Mouse (Mus musculus) ES-E14 (cell line): ENCODE data around the gene Gpc2. TPM values are rescaled to one million over a fixed set of nuclear protein-coding genes. Genes with fewer than 3 reads are reported as not detected.

Source experiments
- DNase-seq: peaks from one replicate; pipeline ENCODE4 v3.0.0-alpha.2; 2013; ENCODE audit warnings: low read depth, low spot score
- H3K27ac ChIP-seq: 2 replicates; pipeline ENCODE4 v1.5.1; 2012; ENCODE audit warnings: low read depth, mild to moderate bottlenecking, low read length, moderate library complexity, mixed read lengths; ENCODE audit not compliant: poor library complexity, insufficient read depth, severe bottlenecking
- H3K36me3 ChIP-seq: 2 replicates; pipeline ENCODE4 v1.6.1; 2012; ENCODE audit warnings: mild to moderate bottlenecking, low read length, moderate library complexity, mixed read lengths; ENCODE audit not compliant: control insufficient read depth, poor library complexity, insufficient read depth, severe bottlenecking
- H3K4me1 ChIP-seq, 2 experiments: fragments of 150-350 bp in 1 of 2; sonication (generic) in 1 of 2; 2 replicates each; pipeline ENCODE4 v1.6.1; 2012; ENCODE audit warnings: low read length in 2 of 2, mild to moderate bottlenecking in 1 of 2, mixed read lengths in 1 of 2; ENCODE audit not compliant: control insufficient read depth in 2 of 2, insufficient read depth in 2 of 2, poor library complexity in 1 of 2
- H3K4me3 ChIP-seq, 2 experiments: fragments of 150-350 bp in 1 of 2; sonication (generic) in 1 of 2; 2 replicates each; pipeline ENCODE4 v1.5.1; 2012; ENCODE audit warnings: low read length in 2 of 2, low read depth in 1 of 2, mild to moderate bottlenecking in 1 of 2, mixed read lengths in 1 of 2; ENCODE audit not compliant: insufficient read depth in 1 of 2, poor library complexity in 1 of 2, severe bottlenecking in 1 of 2
- H3K9ac ChIP-seq: 2 replicates; pipeline ENCODE4 v1.6.1; 2012; ENCODE audit warnings: low read depth, mild to moderate bottlenecking, low read length, mixed read lengths; ENCODE audit not compliant: poor library complexity, insufficient read depth, severe bottlenecking
- H3K9me3 ChIP-seq: fragments of 150-350 bp; sonication (generic); 2 replicates; pipeline ENCODE4 v1.6.1; 2012; ENCODE audit warnings: low read depth, mild to moderate bottlenecking, low read length; ENCODE audit not compliant: control insufficient read depth, insufficient read depth
- CHD2 ChIP-seq: IDR thresholded peaks from 2 replicates; pipeline ENCODE4 v1.6.1; 2014; ENCODE audit warnings: mild to moderate bottlenecking, low read depth, low read length, inconsistent platforms
- HCFC1 ChIP-seq: IDR thresholded peaks from 2 replicates; pipeline ENCODE4 v1.6.1; 2012; ENCODE audit warnings: low read length, inconsistent platforms, borderline replicate concordance; ENCODE audit not compliant: insufficient read depth
- MAFK ChIP-seq: IDR thresholded peaks from 2 replicates; pipeline ENCODE4 v1.6.1; 2014; ENCODE audit warnings: mild to moderate bottlenecking, low read depth, low read length, inconsistent platforms; ENCODE audit not compliant: insufficient read depth
- ZC3H11A ChIP-seq: IDR thresholded peaks from 2 replicates; pipeline ENCODE4 v1.6.1; 2012; ENCODE audit warnings: low read depth, mild to moderate bottlenecking, inconsistent platforms, low read length, borderline replicate concordance
- ZNF384 ChIP-seq: IDR thresholded peaks from 2 replicates; pipeline ENCODE4 v1.6.1; 2012; ENCODE audit warnings: low read depth, low read length, inconsistent platforms
- in situ Hi-C, 2 experiments: fragments of 600-800 bp; cut with MboI; formaldehyde crosslinking; loops; one replicate each; pipeline ENCODE4 v1.15.1; 2025; ENCODE audit warnings: low sequenced_read_pairs in 2 of 2, inconsistent platforms in 1 of 2; ENCODE audit not compliant: unreplicated experiment in 2 of 2
- total RNA-seq: library from RNA; depleted of rRNA; stranded (reverse); fragments of 300-350 nt; gene quantifications from 2 replicates; pipeline ENCODE4 v1.2.3, GENCODE M21; 2012

Gpc2 gene
- total RNA-seq, 1 experiment, result 14.9 TPM

DNA sequence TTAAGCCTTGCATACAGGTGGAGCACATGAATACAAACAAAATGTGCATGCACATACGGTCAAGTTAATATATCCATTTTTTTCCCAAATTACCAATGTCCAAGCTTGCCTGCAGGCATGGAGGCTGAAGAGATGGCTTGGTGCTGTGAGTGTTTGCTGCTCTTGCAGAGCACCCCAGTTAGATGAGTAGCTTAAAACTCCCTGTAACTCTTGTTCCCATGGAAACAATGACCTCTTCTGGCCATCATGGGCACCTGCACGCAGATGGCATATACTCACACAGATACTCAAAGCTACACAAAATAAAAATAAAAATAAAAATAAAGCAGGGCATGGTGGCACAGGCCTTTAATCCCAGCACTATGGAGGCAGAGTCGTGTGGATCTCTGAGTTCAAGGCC is 26.7 kb downstream of the Gpc2 start:
- no peak for DNase-seq
- Histone ChIP-seq H3K27ac (no peak overlapping the region), H3K9ac (no peak overlapping the region), H3K9me3 (no peaks in the 10 kb centered on the region), H3K4me1 (peaks cover 0 to 2% of the 10 kb centered on the region in 2 experiments; a peak in 1 of 4 replicates), H3K4me3 (no peak overlapping the region), H3K36me3 (peaks cover 3% of the 10 kb centered on the region; the same call in 1 of the 2 replicates)
- in situ Hi-C loops, result loop anchor here in 1 of 2 experiments (5.0 kb wide), 1 partner anchor 46 kb away; no protein-coding TSS in a partner anchor
- TF ChIP-seq ZNF384 (no peak), ZC3H11A (no peak), HCFC1 (no peak), CHD2 (no peak), MAFK (no peak)

DNA sequence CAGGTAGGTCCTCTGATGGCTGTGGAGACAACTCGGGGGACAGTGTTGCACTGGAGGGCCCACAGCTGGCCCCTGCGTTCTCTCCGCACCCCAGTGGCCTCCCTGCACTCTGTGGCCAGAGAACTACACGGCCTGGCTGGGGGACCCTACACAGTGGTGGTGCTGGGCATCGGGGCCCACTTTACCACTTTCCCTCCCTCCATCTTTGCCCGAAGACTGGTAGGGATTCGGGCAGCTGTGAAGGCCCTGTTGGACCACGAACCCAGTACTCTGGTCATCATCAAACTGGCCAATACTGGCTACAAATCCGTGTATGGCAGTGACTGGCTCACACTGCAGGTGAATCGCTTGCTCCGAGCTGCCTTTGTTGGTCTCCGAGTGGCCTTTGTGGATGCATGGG is 28.7 kb downstream of the Gpc2 start:
- DNase-seq, result no peak
- Histone ChIP-seq H3K4me3 (no peak overlapping the region), H3K27ac (no peak overlapping the region), H3K36me3 (no peaks in the 10 kb centered on the region), H3K9me3 (no peaks in the 10 kb centered on the region), H3K4me1 (peaks cover 0 to under 1% of the 10 kb centered on the region in 2 experiments; a peak in 1 of 4 replicates), H3K9ac (no peak overlapping the region)
- in situ Hi-C loops, result loop anchor here in 1 of 2 experiments (5.0 kb wide), 1 partner anchor 44 kb away; no protein-coding TSS in a partner anchor
- TF ChIP-seq MAFK (no peak), ZNF384 (no peak), CHD2 (no peak), HCFC1 (no peak), ZC3H11A (no peak)

GRCm38 (mm10) chr5:138241511-138241910 is 38.3 kb downstream of the Gpc2 start:
- Histone ChIP-seq H3K36me3 (no peaks in the 10 kb centered on the region), H3K9ac (no peak overlapping the region), H3K4me3 (no peak overlapping the region), H3K27ac (no peak overlapping the region), H3K9me3 (no peaks in the 10 kb centered on the region), H3K4me1 (no peaks in the 10 kb centered on the region)
- DNase-seq, result no peak
- no peak for TF ChIP-seq HCFC1
- no peak for TF ChIP-seq ZC3H11A
- TF ChIP-seq ZNF384, result no peak
- no peak for TF ChIP-seq CHD2
- no peak for TF ChIP-seq MAFK
- in situ Hi-C loops, result no loop called here

- Histone ChIP-seq H3K4me1 (no peaks in the 10 kb centered on the region), H3K27ac (no peak overlapping the region), H3K9me3 (no peaks in the 10 kb centered on the region), H3K9ac (no peak overlapping the region), H3K36me3 (no peaks in the 10 kb centered on the region), H3K4me3 (no peak overlapping the region)
- no peak for DNase-seq
- in situ Hi-C loops, result no loop called here
- TF ChIP-seq ZC3H11A (no peak), HCFC1 (no peak), MAFK (no peak), ZNF384 (no peak), CHD2 (no peak)
Observed at GRCm38 (mm10) chr5:138234224-138234623, 45.6 kb downstream of the Gpc2 start.
